Mouse (Mus musculus): Measurements from ENCODE around the gene Timm13.

Gene Timm13

GRCm38 (mm10) chr10:80900318-80901247, at the start of gene Timm13:
TSS of gene Timm13 (minus strand) at chr10:80900969.
- peak; percentile 99 for DNase-seq (ENCODE audit: low read depth, low spot score)

GRCm38 (mm10) chr10:80950314-80950713, 49.5 kb upstream of the Timm13 start:
- no peak for DNase-seq (ENCODE audit: low read depth, low spot score)

- no peak for DNase-seq (ENCODE audit: low read depth, low spot score)
These were observed 48.3 kb upstream of the Timm13 start for GRCm38 (mm10) chr10:80949081-80949480.

GRCm38 (mm10) chr10:80948570-80948969, 47.8 kb upstream of the Timm13 start:
- no peak for DNase-seq (ENCODE audit: low read depth, low spot score)

- DNase-seq (ENCODE audit: low read depth, low spot score) = no peak
These were observed 47.0 kb upstream of the Timm13 start for GRCm38 (mm10) chr10:80947802-80948201.

- no peak for DNase-seq (ENCODE audit: low read depth, low spot score)
These were observed 46.1 kb upstream of the Timm13 start for GRCm38 (mm10) chr10:80946684-80947437.

- no peak for DNase-seq (ENCODE audit: low read depth, low spot score)
These were observed 43.5 kb upstream of the Timm13 start for GRCm38 (mm10) chr10:80944231-80944630.

GRCm38 (mm10) chr10:80943701-80944100, 42.9 kb upstream of the Timm13 start:
- no peak for DNase-seq (ENCODE audit: low read depth, low spot score)

- no peak for DNase-seq (ENCODE audit: low read depth, low spot score)
These were observed 42.1 kb upstream of the Timm13 start for GRCm38 (mm10) chr10:80942919-80943318.

- no peak for DNase-seq (ENCODE audit: low read depth, low spot score)
These were observed 40.2 kb upstream of the Timm13 start for GRCm38 (mm10) chr10:80940988-80941347.

GRCm38 (mm10) chr10:80940320-80940987, 39.7 kb upstream of the Timm13 start:
- no peak for DNase-seq (ENCODE audit: low read depth, low spot score)

- peak; percentile 91 for DNase-seq (ENCODE audit: low read depth, low spot score)
These were observed 38.9 kb upstream of the Timm13 start for GRCm38 (mm10) chr10:80939671-80940070.

GRCm38 (mm10) chr10:80938831-80939550, 38.2 kb upstream of the Timm13 start:
- DNase-seq (ENCODE audit: low read depth, low spot score) = peak; percentile 68

GRCm38 (mm10) chr10:80937646-80938045, 36.9 kb upstream of the Timm13 start:
- DNase-seq (ENCODE audit: low read depth, low spot score) = peak; percentile 36

GRCm38 (mm10) chr10:80936810-80937164, 36.0 kb upstream of the Timm13 start:
- no peak for DNase-seq (ENCODE audit: low read depth, low spot score)

- peak; percentile 31 for DNase-seq (ENCODE audit: low read depth, low spot score)
These were observed 35.5 kb upstream of the Timm13 start for GRCm38 (mm10) chr10:80936135-80936809.

GRCm38 (mm10) chr10:80935698-80936097, 34.9 kb upstream of the Timm13 start:
- DNase-seq (ENCODE audit: low read depth, low spot score) = no peak

GRCm38 (mm10) chr10:80935241-80935640, 34.5 kb upstream of the Timm13 start:
- no peak for DNase-seq (ENCODE audit: low read depth, low spot score)

GRCm38 (mm10) chr10:80934136-80934985, 33.6 kb upstream of the Timm13 start:
- DNase-seq (ENCODE audit: low read depth, low spot score) = no peak

GRCm38 (mm10) chr10:80933421-80933979, 32.7 kb upstream of the Timm13 start:
- peak; percentile 55 for DNase-seq (ENCODE audit: low read depth, low spot score)

Data from CD4-positive helper T cell, adult 2 months (primary cell).